Mouse (Mus musculus) myocyte (in vitro differentiated cells): ENCODE results near the gene Ube2f. TPM values are rescaled to one million over a fixed set of nuclear protein-coding genes. Genes with fewer than 3 reads are reported as not detected.

Experiments
- H3K27me3 ChIP-seq: one replicate; pipeline ENCODE4 v1.6.1; 2011; ENCODE audit not compliant: control insufficient read depth, insufficient read depth, insufficient read length
- H3K36me3 ChIP-seq: one replicate; pipeline ENCODE4 v1.6.1; 2011; ENCODE audit not compliant: control insufficient read depth, insufficient read depth
- H3K4me2 ChIP-seq: one replicate; pipeline ENCODE4 v1.6.1; 2011; ENCODE audit warnings: low read depth, control low read depth
- H3K4me3 ChIP-seq: one replicate; pipeline ENCODE4 v1.5.1; 2011; ENCODE audit warnings: mild to moderate bottlenecking, control low read depth, moderate library complexity
- H3K79me2 ChIP-seq: one replicate; pipeline ENCODE4 v1.6.1; 2011; ENCODE audit not compliant: control insufficient read depth, insufficient read depth
- H3ac ChIP-seq: one replicate; pipeline ENCODE4 v1.6.1; 2011; ENCODE audit not compliant: control insufficient read depth, insufficient read length
- CEBPB ChIP-seq: IDR thresholded peaks from 2 replicates; pipeline ENCODE4 v1.6.1; 2011; ENCODE audit warnings: mild to moderate bottlenecking, moderate library complexity; ENCODE audit not compliant: poor library complexity, insufficient read depth, severe bottlenecking
- E2F4 ChIP-seq: IDR thresholded peaks from one replicate; pipeline ENCODE4 v1.6.1; 2011; ENCODE audit warnings: mild to moderate bottlenecking, control low read depth, moderate library complexity; ENCODE audit not compliant: insufficient read depth
- MAX ChIP-seq: IDR thresholded peaks from one replicate; pipeline ENCODE4 v1.6.1; 2011; ENCODE audit warnings: low read depth, mild to moderate bottlenecking, control low read depth
- MYOD1 ChIP-seq, 3 experiments: IDR thresholded peaks; one replicate each; pipeline ENCODE4 v1.6.1; 2011; ENCODE audit warnings: control low read depth in 2 of 3, low read depth in 2 of 3, mild to moderate bottlenecking in 2 of 3, moderate library complexity in 1 of 3; ENCODE audit not compliant: insufficient read length in 2 of 3, control insufficient read depth in 1 of 3
- MYOG ChIP-seq, 3 experiments: IDR thresholded peaks; one replicate each; pipeline ENCODE4 v1.6.1; 2011; ENCODE audit warnings: control low read depth in 2 of 3, low read depth in 2 of 3, mild to moderate bottlenecking in 2 of 3; ENCODE audit not compliant: insufficient read length in 2 of 3, control insufficient read depth in 1 of 3, insufficient read depth in 1 of 3
- POLR2A ChIP-seq: IDR thresholded peaks from one replicate; pipeline ENCODE4 v1.6.1; 2011; ENCODE audit warnings: low read depth, mild to moderate bottlenecking, control low read depth, moderate library complexity; ENCODE audit not compliant: insufficient read length
- POLR2AphosphoS2 ChIP-seq: IDR thresholded peaks from one replicate; pipeline ENCODE4 v1.6.1; 2011; ENCODE audit warnings: low read depth, control low read depth; ENCODE audit not compliant: insufficient read length
- REST ChIP-seq: IDR thresholded peaks from one replicate; pipeline ENCODE4 v1.6.1; 2011; ENCODE audit warnings: mild to moderate bottlenecking, control low read depth, moderate library complexity; ENCODE audit not compliant: insufficient read depth, insufficient read length
- SRF ChIP-seq: IDR thresholded peaks from one replicate; pipeline ENCODE4 v1.6.1; 2011; ENCODE audit warnings: low read depth; ENCODE audit not compliant: control insufficient read depth, insufficient read length
- TCF12 ChIP-seq: IDR thresholded peaks from one replicate; pipeline ENCODE4 v1.6.1; 2011; ENCODE audit warnings: mild to moderate bottlenecking, control low read depth; ENCODE audit not compliant: poor library complexity, insufficient read depth, severe bottlenecking
- TCF3 ChIP-seq: IDR thresholded peaks from one replicate; pipeline ENCODE4 v1.6.1; 2011; ENCODE audit warnings: low read depth, control low read depth; ENCODE audit not compliant: insufficient read length
- USF1 ChIP-seq: IDR thresholded peaks from one replicate; pipeline ENCODE4 v1.6.1; 2011; ENCODE audit warnings: low read depth, mild to moderate bottlenecking, control low read depth, moderate library complexity
- polyA plus RNA-seq: library from polyadenylated mRNA; unstranded; fragments of >200 nt; fragmentation: generic; extraction: Trizol; gene quantifications from one replicate; pipeline ENCODE4 v1.2.1, GENCODE M21; 2012; ENCODE audit warnings: missing spikeins

Gene Ube2f
- polyA plus RNA-seq: 70.3 TPM

DNA sequence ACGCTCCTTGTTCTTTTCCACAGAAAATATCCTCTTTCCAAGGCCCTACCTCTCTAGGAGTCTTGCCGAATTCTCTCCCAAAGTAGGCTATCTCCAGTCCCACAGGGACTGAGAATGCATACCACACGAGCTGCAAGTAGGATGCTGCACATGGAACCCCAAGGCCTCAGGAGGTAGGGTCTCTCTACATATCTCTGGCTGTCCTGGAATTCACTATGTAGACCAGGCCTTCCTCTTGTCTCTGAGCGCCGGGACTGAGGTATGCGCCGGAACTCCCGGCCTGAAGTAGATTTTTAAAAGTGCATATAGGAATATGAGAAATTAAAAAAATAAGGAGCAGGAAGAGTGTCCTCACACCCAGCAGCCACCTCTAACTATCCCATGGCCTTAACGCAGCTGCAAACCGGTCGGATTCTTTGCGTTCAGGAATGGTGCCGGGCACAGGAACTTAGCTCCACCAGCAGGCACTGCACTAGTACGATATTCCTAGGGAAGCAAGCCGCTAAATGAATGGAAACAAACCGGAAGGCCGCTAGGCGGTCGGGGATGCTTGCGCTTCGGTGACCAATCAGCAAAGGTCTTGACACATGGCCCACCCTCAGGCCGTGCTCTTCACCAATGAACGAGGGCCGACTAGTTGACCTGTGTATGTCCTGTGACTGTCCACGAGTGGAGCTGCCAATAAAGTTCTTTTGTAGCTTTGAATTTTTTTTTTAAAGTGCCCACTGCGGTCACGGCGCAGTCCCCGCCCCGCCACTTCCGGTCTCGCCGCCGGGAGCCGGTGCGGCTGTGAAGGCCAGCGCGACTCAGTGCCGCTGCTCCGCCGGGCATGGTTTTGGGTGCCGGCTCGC is at the start of gene Ube2f:
TSS of gene Ube2f (plus strand) at position 741 of the 851 bp plus-strand sequence.
- TF ChIP-seq E2F4 (no peak), POLR2A (peak; percentile 85), MYOG (IDR thresholded peaks at IDR 0.05; ENCODE audit: control insufficient read depth in 1 of 3, insufficient read depth in 1 of 3, insufficient read length in 2 of 3, low read depth in 2 of 3) (peak in 1 of 3 experiments; percentile 51), TCF12 (no peak), MAX (no peak), POLR2AphosphoS2 (peak; percentile 96), SRF (peak; percentile 59), REST (no peak), MYOD1 (IDR thresholded peaks at IDR 0.05; ENCODE audit: control insufficient read depth in 1 of 3, insufficient read length in 2 of 3, low read depth in 2 of 3) (no peak), USF1 (peak; percentile 45), TCF3 (peak; percentile 3), CEBPB (no peak)
- H3K79me2 ChIP-seq: peaks cover 51% of the 10 kb centered on the region
- H3K36me3 ChIP-seq: no peaks in the 10 kb centered on the region
- no peaks in the 10 kb centered on the region for H3K27me3 ChIP-seq
- H3ac ChIP-seq: peak within 1 kb of the TSS; percentile 96
- H3K4me2 ChIP-seq: peak within 1 kb of the TSS; percentile 92
- peak within 1 kb of the TSS; percentile 68 for H3K4me3 ChIP-seq

DNA sequence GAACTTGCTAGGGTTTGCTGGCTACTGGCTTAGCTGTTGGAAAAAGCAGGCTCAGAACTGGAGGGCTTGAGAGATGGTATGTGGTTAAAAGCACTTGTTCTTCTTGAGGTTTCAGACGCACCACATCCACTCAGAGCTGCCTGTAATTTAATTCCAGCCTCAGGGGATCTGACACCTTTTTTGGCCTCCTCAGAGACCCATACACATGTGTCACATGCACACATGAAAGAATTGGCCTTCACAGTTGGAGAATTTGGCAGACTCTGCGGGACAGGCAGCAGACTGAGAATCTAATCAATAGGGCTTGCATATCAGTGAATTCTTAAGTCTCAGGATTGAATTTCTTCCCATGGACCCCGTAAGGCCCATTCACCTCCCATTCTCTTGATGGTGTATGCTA is 49.0 kb upstream of the Ube2f start:
- Histone ChIP-seq H3K36me3 (no peaks in the 10 kb centered on the region), H3K79me2 (no peaks in the 10 kb centered on the region), H3K4me3 (no peak overlapping the region), H3ac (no peak overlapping the region), H3K4me2 (no peak overlapping the region), H3K27me3 (no peaks in the 10 kb centered on the region)
- TF ChIP-seq SRF (no peak), CEBPB (no peak), REST (no peak), POLR2A (no peak), TCF12 (no peak), TCF3 (no peak), POLR2AphosphoS2 (no peak), USF1 (peak; percentile 34), MYOD1 (IDR thresholded peaks at IDR 0.05; ENCODE audit: control insufficient read depth in 1 of 3, insufficient read length in 2 of 3, low read depth in 2 of 3) (peak in 1 of 3 experiments; percentile 11), MAX (no peak), MYOG (IDR thresholded peaks at IDR 0.05; ENCODE audit: control insufficient read depth in 1 of 3, insufficient read depth in 1 of 3, insufficient read length in 2 of 3, low read depth in 2 of 3) (peak in 1 of 3 experiments; percentile 64), E2F4 (no peak)

DNA sequence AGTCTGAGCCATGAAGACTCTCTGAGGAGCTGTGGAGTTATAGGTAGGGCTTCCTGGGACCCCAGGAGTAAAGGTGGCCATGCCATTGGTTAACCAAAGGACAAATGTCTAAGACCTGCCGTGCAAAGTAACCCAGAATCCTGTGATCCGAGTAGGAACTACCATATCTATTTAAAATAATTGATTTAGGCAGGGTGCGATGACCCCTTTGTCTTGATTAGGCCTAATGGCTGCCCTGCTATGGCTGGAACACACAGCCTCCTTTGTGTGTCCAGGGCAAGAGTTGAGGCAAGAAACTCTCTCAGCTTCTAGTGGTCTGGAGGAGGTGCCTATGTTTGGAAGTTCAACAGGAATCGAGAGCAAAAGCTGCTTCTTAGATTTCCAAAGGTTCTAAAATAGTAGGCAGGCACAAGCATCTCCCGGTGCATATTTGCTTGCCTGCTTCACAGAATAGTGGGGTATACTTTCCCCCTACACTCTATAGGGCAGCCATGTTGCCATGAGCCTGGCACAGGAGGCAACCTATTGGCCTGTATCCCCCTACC is 45.8 kb upstream of the Ube2f start:
- H3K4me2 ChIP-seq: no peak overlapping the region
- no peaks in the 10 kb centered on the region for H3K36me3 ChIP-seq
- no peaks in the 10 kb centered on the region for H3K79me2 ChIP-seq
- H3ac ChIP-seq: no peak overlapping the region
- no peak overlapping the region for H3K4me3 ChIP-seq
- TF ChIP-seq USF1 (no peak), E2F4 (no peak), POLR2A (no peak), REST (no peak), SRF (no peak), MYOD1 (IDR thresholded peaks at IDR 0.05; ENCODE audit: control insufficient read depth in 1 of 3, insufficient read length in 2 of 3, low read depth in 2 of 3) (no peak), TCF3 (no peak), CEBPB (no peak), TCF12 (no peak), MYOG (IDR thresholded peaks at IDR 0.05; ENCODE audit: control insufficient read depth in 1 of 3, insufficient read depth in 1 of 3, insufficient read length in 2 of 3, low read depth in 2 of 3) (no peak), MAX (no peak), POLR2AphosphoS2 (no peak)
- H3K27me3 ChIP-seq: no peaks in the 10 kb centered on the region

DNA sequence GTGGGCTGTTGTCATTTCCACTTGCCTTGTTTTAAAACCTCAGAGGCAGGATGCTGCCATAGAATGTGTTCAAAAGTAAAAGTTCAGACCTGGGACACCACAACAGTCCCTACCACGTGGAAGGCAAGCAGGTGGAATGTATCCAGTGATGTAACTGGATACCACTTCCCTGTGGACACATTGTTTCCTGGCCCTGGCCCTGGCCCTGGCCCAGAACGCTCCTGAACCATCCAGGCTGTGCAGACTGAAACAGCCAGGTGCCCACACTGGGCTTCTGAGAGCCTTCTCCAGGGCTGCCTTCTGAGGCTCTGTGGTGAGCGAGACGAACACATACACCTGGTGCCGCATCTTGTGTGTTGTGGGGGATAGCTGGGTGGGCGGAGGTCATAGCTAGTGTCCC is 44.5 kb upstream of the Ube2f start:
- Histone ChIP-seq H3K27me3 (no peaks in the 10 kb centered on the region), H3K4me3 (no peak overlapping the region), H3ac (no peak overlapping the region), H3K79me2 (no peaks in the 10 kb centered on the region), H3K4me2 (no peak overlapping the region), H3K36me3 (no peaks in the 10 kb centered on the region)
- TF ChIP-seq MYOG (IDR thresholded peaks at IDR 0.05; ENCODE audit: control insufficient read depth in 1 of 3, insufficient read depth in 1 of 3, insufficient read length in 2 of 3, low read depth in 2 of 3) (no peak), TCF12 (no peak), POLR2A (no peak), MYOD1 (IDR thresholded peaks at IDR 0.05; ENCODE audit: control insufficient read depth in 1 of 3, insufficient read length in 2 of 3, low read depth in 2 of 3) (peak in 1 of 3 experiments; percentile 0)
